Mouse (Mus musculus): ENCODE measurements around the gene Ptprj. TPM values are rescaled to one million over a fixed set of nuclear protein-coding genes. Genes with fewer than 3 reads are reported as not detected.

Gene Ptprj
- polyA plus RNA-seq, 1 experiment from 2014 or later: 5.4 TPM

GRCm38 (mm10) chr2:90614651-90615171 lies 34.3 kb upstream of the Ptprj start:
- no peaks in the 10 kb centered on the region for H3K9me3 ChIP-seq (ENCODE audit: low read depth, low read length)
- H3K36me3 ChIP-seq (ENCODE audit: insufficient read depth): no peaks in the 10 kb centered on the region
- H3K27ac ChIP-seq (ENCODE audit: low read depth): no peak overlapping the region
- no peaks in the 10 kb centered on the region for H3K27me3 ChIP-seq (ENCODE audit: insufficient read depth, low read length)
- H3K4me1 ChIP-seq (ENCODE audit: insufficient read depth): no peaks in the 10 kb centered on the region
- H3K4me2 ChIP-seq: no peak overlapping the region
- DNase-seq: no peak
- WGBS: 84% methylated on average over 14 of the region's 14 CpGs
- no peak for ATAC-seq (ENCODE audit: insufficient read depth)
- H3K9ac ChIP-seq: no peak overlapping the region
- no peak for TF ChIP-seq CTCF (IDR thresholded peaks at IDR 0.05; ENCODE audit: low read depth)
- H3K4me3 ChIP-seq (ENCODE audit: low read depth, low read length): no peak overlapping the region

- no peak overlapping the region for H3K9ac ChIP-seq
- H3K4me2 ChIP-seq: no peak overlapping the region
- DNase-seq (no peak), ATAC-seq (ENCODE audit: insufficient read depth) (no peak)
- H3K4me3 ChIP-seq (ENCODE audit: low read depth, low read length): no peak overlapping the region
- no peaks in the 10 kb centered on the region for H3K27me3 ChIP-seq (ENCODE audit: insufficient read depth, low read length)
- no peak overlapping the region for H3K27ac ChIP-seq (ENCODE audit: low read depth)
- 69% methylated on average over 3 of the region's 3 CpGs for WGBS
- TF ChIP-seq CTCF (IDR thresholded peaks at IDR 0.05; ENCODE audit: low read depth): no peak
- no peaks in the 10 kb centered on the region for H3K9me3 ChIP-seq (ENCODE audit: low read depth, low read length)
- no peaks in the 10 kb centered on the region for H3K36me3 ChIP-seq (ENCODE audit: insufficient read depth)
- H3K4me1 ChIP-seq (ENCODE audit: insufficient read depth): no peaks in the 10 kb centered on the region
Measured at GRCm38 (mm10) chr2:90613591-90613990, 33.1 kb upstream of the Ptprj start.

GRCm38 (mm10) chr2:90613006-90613405 lies 32.6 kb upstream of the Ptprj start:
- Histone ChIP-seq H3K4me2 (no peak overlapping the region), H3K9me3 (ENCODE audit: low read depth, low read length) (no peaks in the 10 kb centered on the region), H3K4me1 (ENCODE audit: insufficient read depth) (no peaks in the 10 kb centered on the region), H3K36me3 (ENCODE audit: insufficient read depth) (no peaks in the 10 kb centered on the region), H3K9ac (no peak overlapping the region), H3K27me3 (ENCODE audit: insufficient read depth, low read length) (no peaks in the 10 kb centered on the region), H3K27ac (ENCODE audit: low read depth) (no peak overlapping the region), H3K4me3 (ENCODE audit: low read depth, low read length) (no peak overlapping the region)
- DNase-seq (no peak), ATAC-seq (ENCODE audit: insufficient read depth) (no peak)
- WGBS: 72% methylated on average over 2 of the region's 2 CpGs
- no peak for TF ChIP-seq CTCF (IDR thresholded peaks at IDR 0.05; ENCODE audit: low read depth)

GRCm38 (mm10) chr2:90611959-90612571 lies 31.6 kb upstream of the Ptprj start:
- 72% methylated on average over 10 of the region's 10 CpGs for WGBS
- DNase-seq (peak; percentile 38), ATAC-seq (ENCODE audit: insufficient read depth) (no peak)
- Histone ChIP-seq H3K4me1 (ENCODE audit: insufficient read depth) (no peaks in the 10 kb centered on the region), H3K9me3 (ENCODE audit: low read depth, low read length) (no peaks in the 10 kb centered on the region), H3K9ac (no peak overlapping the region), H3K4me3 (ENCODE audit: low read depth, low read length) (no peak overlapping the region), H3K36me3 (ENCODE audit: insufficient read depth) (no peaks in the 10 kb centered on the region), H3K27ac (ENCODE audit: low read depth) (no peak overlapping the region), H3K27me3 (ENCODE audit: insufficient read depth, low read length) (no peaks in the 10 kb centered on the region), H3K4me2 (no peak overlapping the region)
- TF ChIP-seq CTCF (IDR thresholded peaks at IDR 0.05; ENCODE audit: low read depth): no peak

GRCm38 (mm10) chr2:90601056-90601455 lies 20.6 kb upstream of the Ptprj start:
- Histone ChIP-seq H3K27me3 (ENCODE audit: insufficient read depth, low read length) (no peaks in the 10 kb centered on the region), H3K36me3 (ENCODE audit: insufficient read depth) (no peaks in the 10 kb centered on the region), H3K9ac (no peak overlapping the region), H3K4me3 (ENCODE audit: low read depth, low read length) (no peak overlapping the region), H3K4me2 (no peak overlapping the region), H3K27ac (ENCODE audit: low read depth) (no peak overlapping the region), H3K9me3 (ENCODE audit: low read depth, low read length) (no peaks in the 10 kb centered on the region), H3K4me1 (ENCODE audit: insufficient read depth) (no peaks in the 10 kb centered on the region)
- 96% methylated on average over 3 of the region's 3 CpGs for WGBS
- no peak for ATAC-seq (ENCODE audit: insufficient read depth)
- no peak for TF ChIP-seq CTCF (IDR thresholded peaks at IDR 0.05; ENCODE audit: low read depth)
- no peak for DNase-seq

- no peak for DNase-seq
- Histone ChIP-seq H3K9me3 (ENCODE audit: low read depth, low read length) (no peaks in the 10 kb centered on the region), H3K4me3 (ENCODE audit: low read depth, low read length) (no peak overlapping the region), H3K27me3 (ENCODE audit: insufficient read depth, low read length) (no peaks in the 10 kb centered on the region), H3K4me2 (no peak overlapping the region), H3K4me1 (ENCODE audit: insufficient read depth) (no peaks in the 10 kb centered on the region; the same call in 1 of the 2 replicates), H3K27ac (ENCODE audit: low read depth) (no peak overlapping the region), H3K36me3 (ENCODE audit: insufficient read depth) (no peaks in the 10 kb centered on the region), H3K9ac (no peak overlapping the region)
- no peak for TF ChIP-seq CTCF (IDR thresholded peaks at IDR 0.05; ENCODE audit: low read depth)
- 63% methylated on average over 1 of the region's 1 CpGs for WGBS
- ATAC-seq (ENCODE audit: insufficient read depth): no peak
Measured at GRCm38 (mm10) chr2:90588141-90588540, 7.7 kb upstream of the Ptprj start.

- Histone ChIP-seq H3K36me3 (ENCODE audit: insufficient read depth) (no peaks in the 10 kb centered on the region), H3K9me3 (ENCODE audit: low read depth, low read length) (no peaks in the 10 kb centered on the region), H3K4me2 (no peak overlapping the region), H3K9ac (no peak overlapping the region), H3K27me3 (ENCODE audit: insufficient read depth, low read length) (no peaks in the 10 kb centered on the region), H3K4me1 (ENCODE audit: insufficient read depth) (no peaks in the 10 kb centered on the region; the same call in 1 of the 2 replicates), H3K27ac (ENCODE audit: low read depth) (peak overlapping the region; percentile 78), H3K4me3 (ENCODE audit: low read depth, low read length) (no peak overlapping the region)
- DNase-seq (no peak), ATAC-seq (ENCODE audit: insufficient read depth) (no peak)
- WGBS: 51% methylated on average over 4 of the region's 4 CpGs
- no peak for TF ChIP-seq CTCF (IDR thresholded peaks at IDR 0.05; ENCODE audit: low read depth)
Measured at GRCm38 (mm10) chr2:90584506-90584905, 4.1 kb upstream of the Ptprj start.

Measured in lung, embryonic 14.5 days (tissue).